Mouse (Mus musculus) heart, postnatal 14 days (tissue): Measurements from ENCODE around the gene Efhd2. TPM values are rescaled to one million over a fixed set of nuclear protein-coding genes. Genes with fewer than 3 reads are reported as not detected.

ENCODE experiments used
- DNase-seq, 2 experiments: peaks; one replicate each; pipeline ENCODE4 v3.0.0; 2021 to 2022
- intact Hi-C: fragments of 180-260 bp; cut with DNase I; formaldehyde crosslinking; loops from one replicate; pipeline ENCODE4 v1.15.1; 2025
- total RNA-seq, 2 experiments: library from RNA; stranded (reverse); gene quantifications; 2 replicates each; pipeline ENCODE4 v1.2.3; 2021

Gene Efhd2
- total RNA-seq, 2 experiments from 2014 or later = 22.1 to 22.6 TPM

DNA sequence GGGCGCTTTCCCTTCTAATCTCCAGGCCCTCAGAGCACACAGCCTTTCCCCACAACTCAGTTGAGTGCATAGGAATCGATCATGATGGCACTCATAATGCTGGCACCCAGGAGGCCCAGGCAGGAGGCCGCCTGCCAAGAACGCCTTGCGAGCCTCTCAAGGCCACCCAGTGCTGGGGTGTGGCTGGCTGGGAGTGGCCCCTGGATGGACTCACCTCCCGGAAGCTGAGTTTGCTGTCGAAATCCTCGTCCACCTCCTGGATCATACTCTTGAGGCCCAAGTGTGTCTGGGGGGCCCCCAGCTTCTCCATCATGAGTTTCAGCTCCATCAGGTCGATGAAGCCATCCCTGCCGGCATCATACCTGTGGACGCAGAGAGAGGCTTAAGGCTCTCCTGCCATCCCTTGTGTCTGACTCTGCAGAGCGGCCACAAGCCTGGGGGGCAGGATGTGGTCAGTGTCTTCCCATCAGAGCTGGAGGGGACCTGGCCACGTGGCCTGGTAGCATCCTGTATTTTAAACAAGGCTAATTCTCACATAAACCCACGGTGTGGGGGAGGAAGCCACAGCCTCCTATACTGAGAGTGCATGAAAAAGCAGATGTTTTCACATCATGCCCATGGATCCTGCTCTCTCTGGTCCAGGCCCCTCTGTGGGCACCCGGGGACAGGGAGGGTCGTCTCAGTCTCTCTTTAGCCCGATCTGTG lies 13.0 kb downstream of the Efhd2 start:
- intact Hi-C loops = no loop called here
- DNase-seq = no peak

DNA sequence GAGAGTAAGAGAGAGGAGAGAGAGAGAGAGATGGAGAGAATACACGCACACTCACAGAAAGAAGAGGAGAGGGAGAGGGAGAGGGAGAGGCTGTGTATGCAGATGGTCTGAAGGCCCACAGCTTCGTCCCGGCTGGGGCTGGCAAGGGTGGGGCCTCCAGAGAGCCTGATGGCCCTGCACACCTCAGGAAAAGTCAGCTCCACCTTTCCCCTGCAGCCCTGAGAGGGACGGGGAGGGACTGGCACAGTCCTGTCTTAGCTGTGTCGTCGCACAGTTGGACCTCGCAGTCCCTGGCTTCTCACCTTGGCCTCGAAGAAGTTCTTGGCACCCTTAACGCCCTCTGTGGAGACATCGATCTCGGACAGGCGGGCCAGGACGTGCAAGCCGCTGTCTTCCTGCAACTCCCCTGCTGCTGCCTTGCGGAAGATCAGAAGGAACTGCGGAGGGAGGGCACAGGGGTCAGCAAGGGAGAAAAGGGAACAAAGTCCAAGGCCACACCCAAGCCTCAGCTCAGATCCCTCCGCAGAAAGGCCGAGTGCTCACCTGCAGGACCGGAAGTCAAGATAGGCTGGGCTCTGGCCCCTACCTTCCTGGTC lies 14.4 kb downstream of the Efhd2 start:
- DNase-seq = no peak
- intact Hi-C loops = no loop called here

- intact Hi-C loops = no loop called here
- no peak for DNase-seq
These were observed 15.4 kb downstream of the Efhd2 start for GRCm38 (mm10) chr4:141859351-141859750.

DNA sequence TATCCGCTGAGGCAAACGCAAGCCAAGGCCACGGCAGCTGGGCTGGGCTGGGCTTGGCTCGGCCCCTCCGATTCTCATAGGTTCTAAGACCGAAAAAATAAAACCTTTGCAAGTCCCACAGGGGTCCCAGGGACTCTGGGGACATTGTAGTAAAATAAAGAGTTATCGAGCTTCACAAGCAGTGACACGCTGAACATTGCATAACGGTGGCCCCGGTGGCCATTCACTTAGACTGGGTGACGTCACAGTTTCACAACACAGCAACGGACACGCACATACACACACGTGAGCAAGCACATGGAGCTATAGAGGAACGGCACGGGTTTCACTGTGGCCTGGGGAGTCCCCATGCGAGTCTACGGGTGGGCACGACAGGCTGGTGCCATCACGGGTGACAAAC lies 16.2 kb downstream of the Efhd2 start:
- peak in 1 of 2 experiments; percentile 30 for DNase-seq
- intact Hi-C loops = no loop called here

DNA sequence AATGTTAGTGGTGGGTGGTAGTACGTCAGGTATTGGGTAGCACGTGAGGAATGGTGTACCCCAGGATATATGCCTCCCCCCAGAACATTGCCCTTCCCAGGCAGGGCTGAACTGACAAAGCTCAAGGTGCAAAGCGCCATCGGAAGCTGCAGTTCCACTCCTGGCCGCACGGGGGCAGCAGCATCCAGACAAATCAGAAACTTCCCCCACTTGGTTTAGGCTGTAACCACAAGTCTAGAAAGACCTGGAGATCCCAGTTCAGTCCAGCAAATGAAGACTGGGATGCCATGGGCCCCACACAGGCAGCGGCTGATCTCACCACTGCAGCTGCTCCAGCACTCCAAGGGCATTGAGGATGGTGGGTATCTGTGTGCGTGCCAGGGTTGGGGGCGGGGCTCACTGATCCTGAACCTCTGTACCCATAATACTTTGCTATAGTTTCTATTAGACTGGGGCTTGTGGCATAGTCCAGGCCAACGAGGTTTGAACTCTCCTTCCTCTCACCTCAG lies 17.2 kb downstream of the Efhd2 start:
- peak; percentile 80 to 89 for DNase-seq
- intact Hi-C loops = loop anchor here (1.0 kb wide), 1 partner anchor 101 kb away; no protein-coding TSS in a partner anchor

- peak; percentile 69 to 78 for DNase-seq
- intact Hi-C loops = no loop called here
These were observed 21.3 kb downstream of the Efhd2 start for GRCm38 (mm10) chr4:141853437-141853836.

- intact Hi-C loops = no loop called here
These were observed 28.7 kb downstream of the Efhd2 start, which contains the start of gene Ctrc for GRCm38 (mm10) chr4:141845999-141846398. Gene Ctrc, minus strand, starts transcription at chr4:141846359.

GRCm38 (mm10) chr4:141834536-141835095 lies 40.1 kb downstream of the Efhd2 start:
- no peak for DNase-seq
- intact Hi-C loops = no loop called here

More at GRCm38 (mm10) chr4:141845999-141846398, 28.7 kb downstream of the Efhd2 start, which contains the start of gene Ctrc:
- no peak for DNase-seq

DNA sequence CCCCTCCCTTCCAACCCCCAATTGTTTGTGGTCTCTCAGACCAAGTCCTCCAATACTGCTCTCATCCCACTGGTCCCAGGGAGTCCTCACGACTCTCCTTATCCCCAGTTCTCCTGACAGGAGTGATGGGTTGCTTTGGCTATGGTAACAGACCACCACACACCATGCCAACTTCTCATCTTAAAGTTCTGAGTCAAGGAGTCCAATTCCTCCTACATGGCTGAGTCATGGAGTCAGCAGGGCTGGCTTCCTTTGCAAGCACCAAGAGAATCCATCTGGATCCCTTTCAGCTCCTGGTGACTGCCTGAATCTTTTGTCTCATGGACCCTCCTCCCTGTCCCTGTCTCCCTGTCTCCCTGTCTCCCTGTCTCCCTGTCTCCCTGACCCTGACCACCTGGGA lies 40.8 kb downstream of the Efhd2 start:
- intact Hi-C loops = no loop called here

DNA sequence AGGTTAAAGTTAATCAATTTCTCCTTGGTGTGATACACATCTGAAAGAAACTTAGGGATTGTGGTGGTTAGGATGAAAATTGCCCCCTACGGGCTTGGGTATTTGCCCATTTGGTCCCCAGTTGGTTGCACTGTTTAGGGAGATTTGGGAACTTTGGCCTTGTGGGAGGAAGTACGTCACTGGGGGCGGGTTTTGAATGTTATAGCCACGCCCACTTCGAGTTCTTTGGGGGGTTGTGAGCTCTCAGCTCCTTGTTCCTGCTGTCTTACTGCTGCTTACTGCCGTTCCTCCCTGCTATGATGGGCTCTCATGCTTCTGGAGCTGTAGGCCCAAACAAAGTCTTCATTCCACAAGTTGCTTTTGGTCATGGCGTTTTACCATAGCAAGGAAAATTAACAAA lies 43.4 kb downstream of the Efhd2 start:
- intact Hi-C loops = no loop called here
- no peak for DNase-seq

More for the DNA sequence above, 40.8 kb downstream of the Efhd2 start:
- no peak for DNase-seq

- no peak for DNase-seq
- intact Hi-C loops = no loop called here
These were observed 44.3 kb downstream of the Efhd2 start for GRCm38 (mm10) chr4:141830381-141830780.

DNA sequence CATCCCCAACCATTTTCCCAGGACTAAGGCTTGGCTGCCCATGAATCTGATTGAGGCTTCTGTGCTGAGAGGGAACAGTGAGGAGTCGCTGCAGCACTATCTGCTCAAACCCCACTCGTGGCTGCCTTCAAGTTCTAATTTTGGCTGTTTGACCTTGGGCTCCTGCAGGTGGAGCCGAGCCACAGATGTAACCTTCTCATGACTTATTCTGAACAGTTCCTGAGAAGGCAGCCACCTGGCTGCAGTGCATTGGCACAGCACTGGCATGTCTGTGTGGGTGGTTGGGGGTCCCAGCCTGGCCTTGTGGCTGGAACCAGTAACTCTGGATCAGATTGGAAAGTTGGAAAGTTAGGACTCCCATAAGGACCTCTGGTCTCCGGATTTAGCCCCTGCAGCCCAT lies 46.5 kb downstream of the Efhd2 start:
- intact Hi-C loops = no loop called here

GRCm38 (mm10) chr4:141827401-141827800 lies 47.3 kb downstream of the Efhd2 start:
- no peak for DNase-seq

More for the DNA sequence above, 46.5 kb downstream of the Efhd2 start:
- DNase-seq = peak in 1 of 2 experiments; percentile 13

GRCm38 (mm10) chr4:141826060-141826459 lies 48.7 kb downstream of the Efhd2 start, which contains the start of gene Cela2a:
Gene Cela2a, minus strand, starts transcription at chr4:141826160.
- intact Hi-C loops = no loop called here
- no peak for DNase-seq

More at GRCm38 (mm10) chr4:141827401-141827800, 47.3 kb downstream of the Efhd2 start:
- intact Hi-C loops = no loop called here

- intact Hi-C loops = no loop called here
- peak in 1 of 2 experiments; percentile 12 for DNase-seq
These were observed 51.7 kb downstream of the Efhd2 start for GRCm38 (mm10) chr4:141822979-141823378.

- intact Hi-C loops = no loop called here
- DNase-seq = peak; percentile 20 to 52
These were observed 52.6 kb downstream of the Efhd2 start for GRCm38 (mm10) chr4:141822089-141822488.

DNA sequence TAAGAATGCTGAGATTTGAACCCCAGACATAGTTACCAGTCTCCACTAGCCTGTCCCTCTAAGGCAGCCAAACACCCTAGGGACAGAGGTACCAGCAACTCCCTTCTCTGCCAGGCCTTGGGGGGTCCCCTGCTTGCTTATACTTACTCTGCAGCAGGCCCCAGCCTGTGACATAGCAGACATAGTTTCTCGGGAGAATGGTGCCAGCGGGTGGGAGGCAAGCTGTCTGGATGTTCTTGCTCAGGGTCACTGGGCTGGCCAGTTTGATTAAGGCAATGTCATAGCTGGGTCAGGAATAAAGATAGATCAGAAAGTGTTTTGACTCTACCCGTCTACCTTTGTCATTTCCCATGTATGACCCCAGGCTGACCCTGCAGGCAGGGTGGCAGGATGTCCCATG lies 53.5 kb downstream of the Efhd2 start:
- intact Hi-C loops = no loop called here
- DNase-seq = no peak

DNA sequence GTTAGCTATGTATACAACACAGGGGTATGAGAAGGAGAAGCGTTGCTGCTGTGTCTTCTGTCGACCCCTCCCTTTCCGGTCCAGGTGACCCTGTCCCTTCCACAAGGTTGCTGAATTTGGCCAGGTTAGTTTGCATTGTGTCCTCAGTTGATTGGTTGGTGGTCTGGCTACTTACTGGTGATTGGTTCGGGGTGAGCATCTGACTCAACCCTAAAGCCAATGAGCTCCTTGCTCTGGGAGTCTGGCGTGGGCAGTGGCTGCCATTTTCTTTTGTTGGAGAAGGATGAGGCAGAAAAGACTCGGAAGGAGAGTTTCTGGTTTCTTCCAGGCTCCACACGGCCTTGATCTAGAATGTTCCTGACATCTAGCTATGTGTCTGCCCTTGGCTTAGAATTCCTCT lies 55.4 kb downstream of the Efhd2 start:
- no peak for DNase-seq
- intact Hi-C loops = no loop called here

GRCm38 (mm10) chr4:141818861-141819260 lies 55.9 kb downstream of the Efhd2 start:
- intact Hi-C loops = no loop called here
- DNase-seq = no peak

- intact Hi-C loops = no loop called here
These were observed 57.0 kb downstream of the Efhd2 start for GRCm38 (mm10) chr4:141817706-141818105.

More at GRCm38 (mm10) chr4:141817706-141818105, 57.0 kb downstream of the Efhd2 start:
- no peak for DNase-seq
